Mouse (Mus musculus): Measurements from ENCODE around the gene Igfals.

DNA sequence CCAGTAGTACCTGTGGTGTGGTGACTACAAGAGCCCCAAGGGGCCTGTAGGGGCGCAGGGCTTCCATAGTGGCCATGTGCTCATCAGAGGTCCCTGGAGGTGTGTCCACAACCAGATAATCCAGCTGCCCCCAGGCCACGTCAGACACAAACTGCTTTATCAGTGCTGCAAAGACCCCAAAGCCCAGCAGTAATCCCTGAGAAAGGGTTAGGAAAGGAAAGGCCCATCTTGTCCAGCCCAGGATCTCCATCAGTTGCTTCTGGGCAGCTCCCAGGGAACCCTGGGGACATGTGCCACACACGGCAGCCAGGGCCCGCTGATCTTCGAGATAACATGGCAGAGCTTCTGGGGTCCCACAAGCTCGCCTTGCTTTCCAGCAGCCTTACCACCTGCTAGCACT is 18.6 kb downstream of the Igfals start:
- TF ChIP-seq CTCF (IDR thresholded peaks at IDR 0.05; ENCODE audit: borderline replicate concordance, control insufficient read depth, extremely low read depth, insufficient read depth, low read length, poor library complexity) (no peak), POLR2A (IDR thresholded peaks at IDR 0.05; ENCODE audit: control insufficient read depth, extremely low read depth, insufficient read depth, low read length, poor library complexity) (no peak)
